28 mouse cellular contexts compared by ENCODE assay signal in genomic region chr1:56675253-56675652, GRCm38 (mm10). TPM values are rescaled to one million over a fixed set of nuclear protein-coding genes. Genes with fewer than 3 reads are reported as not detected.
DNase-seq lines count a peak whose midpoint lies in the region; ATAC-seq and TF ChIP-seq lines count a peak whose summit lies in the region.
"Had no signal": no experiment of that assay in that cellular context is flagged by ENCODE, and none has a peak within 500 bp of the region (broad histone marks: within the 10 kb centered on the region; RNA-seq: fewer than 3 reads in every experiment).

No protein-coding gene starts in this region.

- H3K36me3 ChIP-seq in embryonic facial prominence, embryonic 11.5 days (replicated peaks; ENCODE audit: control insufficient read depth, insufficient read depth, low read depth, low read length), result no peaks in the 10 kb centered on the region
- H3K36me3 ChIP-seq in embryonic facial prominence, embryonic 10.5 days (replicated peaks), result no peaks in the 10 kb centered on the region
- no peaks in the 10 kb centered on the region for H3K36me3 ChIP-seq in midbrain, embryonic 11.5 days (ENCODE audit: control insufficient read depth, insufficient read depth, low read length)
- no peaks in the 10 kb centered on the region for H3K36me3 ChIP-seq in midbrain, postnatal 0 days (ENCODE audit: insufficient read depth, low read length)
- H3K36me3 ChIP-seq in liver, embryonic 12.5 days, result no peaks in the 10 kb centered on the region
- H3K36me3 ChIP-seq: heart, embryonic 12.5 days; hindbrain, embryonic 10.5 days had no signal

- no peaks in the 10 kb centered on the region for H3K27me3 ChIP-seq in embryonic facial prominence, embryonic 11.5 days (ENCODE audit: control insufficient read depth, insufficient read depth, low read length)
- no peaks in the 10 kb centered on the region for H3K27me3 ChIP-seq in embryonic facial prominence, embryonic 10.5 days (replicated peaks; ENCODE audit: low read depth, poor library complexity, severe bottlenecking)
- no peaks in the 10 kb centered on the region for H3K27me3 ChIP-seq in midbrain, embryonic 11.5 days (ENCODE audit: control insufficient read depth, insufficient read depth, low read length)
- H3K27me3 ChIP-seq in midbrain, postnatal 0 days (ENCODE audit: insufficient read depth, low read length), result no peaks in the 10 kb centered on the region
- H3K27me3 ChIP-seq in liver, embryonic 12.5 days (replicated peaks), result no peaks in the 10 kb centered on the region
- H3K27me3 ChIP-seq: CH12.LX; forebrain, embryonic 13.5 days; heart, embryonic 12.5 days had no signal

- H3K27ac ChIP-seq in embryonic facial prominence, embryonic 11.5 days (replicated peaks; ENCODE audit: low read depth, low read length), result no peak overlapping the region
- no peak overlapping the region for H3K27ac ChIP-seq in embryonic facial prominence, embryonic 10.5 days (replicated peaks)
- H3K27ac ChIP-seq in midbrain, embryonic 11.5 days (ENCODE audit: low read depth, low read length), result no peak overlapping the region
- no peak overlapping the region for H3K27ac ChIP-seq in midbrain, postnatal 0 days (ENCODE audit: low read depth, low read length)
- H3K27ac ChIP-seq in liver, embryonic 12.5 days, result no peak overlapping the region
- H3K27ac ChIP-seq: forebrain, embryonic 13.5 days; gastrocnemius, adult 2 months; hindbrain, embryonic 10.5 days; hindbrain, embryonic 14.5 days had no signal

- H3K4me2 ChIP-seq in embryonic facial prominence, embryonic 11.5 days (ENCODE audit: low read depth, low read length), result no peak overlapping the region
- no peak overlapping the region for H3K4me2 ChIP-seq in midbrain, embryonic 11.5 days
- no peak overlapping the region for H3K4me2 ChIP-seq in midbrain, postnatal 0 days (ENCODE audit: low read depth, low read length, poor library complexity, severe bottlenecking)
- H3K4me2 ChIP-seq in liver, embryonic 12.5 days, result no peak overlapping the region
- H3K4me2 ChIP-seq: forebrain, embryonic 13.5 days; heart, embryonic 12.5 days; hindbrain, embryonic 14.5 days had no signal

- H3K9ac ChIP-seq in embryonic facial prominence, embryonic 11.5 days (replicated peaks; ENCODE audit: low read length), result no peak overlapping the region
- H3K9ac ChIP-seq in midbrain, embryonic 11.5 days (ENCODE audit: low read length), result no peak overlapping the region
- H3K9ac ChIP-seq in midbrain, postnatal 0 days (replicated peaks; ENCODE audit: low read length, poor library complexity, severe bottlenecking), result no peak overlapping the region
- no peak overlapping the region for H3K9ac ChIP-seq in liver, embryonic 12.5 days
- H3K9ac ChIP-seq: forebrain, embryonic 13.5 days; forebrain, postnatal 0 days; heart, embryonic 12.5 days; hindbrain, embryonic 14.5 days had no signal

- peak; percentile 52; the same call in 1 of the 2 replicates for ATAC-seq in embryonic facial prominence, embryonic 11.5 days (replicated peaks; ENCODE audit: insufficient number of reproducible peaks, low FRiP score, low TSS enrichment, low read depth)
- ATAC-seq in midbrain, embryonic 11.5 days (ENCODE audit: low FRiP score), result no peak
- no peak for ATAC-seq in midbrain, postnatal 0 days (ENCODE audit: low FRiP score)
- ATAC-seq in liver, embryonic 12.5 days, result no peak
- ATAC-seq: activated CD4-positive, CD25-positive, alpha-beta regulatory T cell, adult 4 months; forebrain, embryonic 13.5 days; forebrain, postnatal 0 days; Patski had no signal

- peak; percentile 15 for DNase-seq in embryonic facial prominence, embryonic 11.5 days (ENCODE audit: low spot score)
- DNase-seq in embryonic facial prominence, embryonic 10.5 days (ENCODE audit: low spot score), result no peak
- peak; percentile 59 for DNase-seq in midbrain, embryonic 11.5 days (ENCODE audit: low spot score, missing footprints)
- DNase-seq in midbrain, postnatal 0 days (ENCODE audit: low spot score), result no peak
- DNase-seq in forelimb bud, embryonic 11.5 days (ENCODE audit: low read depth, low spot score), result peak; percentile 64
- DNase-seq in mesoderm, embryonic 11.5 days (ENCODE audit: low read depth, low spot score), result peak; percentile 21
- DNase-seq: adrenal gland, postnatal 25 days; cerebellum, adult 11 months; cerebellum, adult 8-10 months; cerebellum, postnatal 14 days; forebrain, postnatal 0 days; gastrocnemius, adult 2 months; gastrocnemius, postnatal 25 days had no signal

- H3K9me3 ChIP-seq in embryonic facial prominence, embryonic 11.5 days (replicated peaks; ENCODE audit: control insufficient read depth, low read length), result no peaks in the 10 kb centered on the region
- no peaks in the 10 kb centered on the region for H3K9me3 ChIP-seq in embryonic facial prominence, embryonic 10.5 days
- H3K9me3 ChIP-seq in midbrain, embryonic 11.5 days (ENCODE audit: control insufficient read depth, low read length), result no peaks in the 10 kb centered on the region
- no peaks in the 10 kb centered on the region for H3K9me3 ChIP-seq in midbrain, postnatal 0 days (ENCODE audit: low read length)
- H3K9me3 ChIP-seq in liver, embryonic 12.5 days (replicated peaks), result no peaks in the 10 kb centered on the region
- H3K9me3 ChIP-seq: forebrain, embryonic 13.5 days; heart, embryonic 12.5 days; hindbrain, embryonic 10.5 days had no signal

- H3K4me3 ChIP-seq in embryonic facial prominence, embryonic 11.5 days (ENCODE audit: low read depth, low read length), result no peak overlapping the region
- H3K4me3 ChIP-seq in embryonic facial prominence, embryonic 10.5 days, result no peak overlapping the region
- H3K4me3 ChIP-seq in midbrain, embryonic 11.5 days (ENCODE audit: low read depth, low read length), result no peak overlapping the region
- H3K4me3 ChIP-seq in midbrain, postnatal 0 days (ENCODE audit: low read depth, low read length), result no peak overlapping the region
- H3K4me3 ChIP-seq in liver, embryonic 12.5 days, result no peak overlapping the region
- H3K4me3 ChIP-seq: forebrain, embryonic 13.5 days; gastrocnemius, adult 2 months; heart, embryonic 12.5 days; hindbrain, embryonic 10.5 days had no signal

- WGBS in embryonic facial prominence, embryonic 11.5 days, result 42% methylated on average over 2 of the region's 2 CpGs
- WGBS in embryonic facial prominence, embryonic 10.5 days, result 49% methylated on average over 2 of the region's 2 CpGs
- WGBS in midbrain, embryonic 11.5 days, result 53% methylated on average over 2 of the region's 2 CpGs
- 46% methylated on average over 2 of the region's 2 CpGs for WGBS in midbrain, postnatal 0 days
- 36% methylated on average over 2 of the region's 2 CpGs for whole genome bisulfite sequencing in liver, embryonic 12.5 days (ENCODE audit: insufficient replicate concordance)

- H3K4me1 ChIP-seq in embryonic facial prominence, embryonic 11.5 days (ENCODE audit: control insufficient read depth, insufficient read depth, low read length), result no peaks in the 10 kb centered on the region
- H3K4me1 ChIP-seq in embryonic facial prominence, embryonic 10.5 days, result peaks cover 11% of the 10 kb centered on the region; the same call in 1 of the 2 replicates
- H3K4me1 ChIP-seq in midbrain, embryonic 11.5 days (ENCODE audit: control insufficient read depth, insufficient read depth, low read length), result no peaks in the 10 kb centered on the region
- no peaks in the 10 kb centered on the region for H3K4me1 ChIP-seq in midbrain, postnatal 0 days (ENCODE audit: insufficient read depth, low read length)
- no peaks in the 10 kb centered on the region for H3K4me1 ChIP-seq in liver, embryonic 12.5 days
- H3K4me1 ChIP-seq: heart, embryonic 12.5 days had no signal

- TF ChIP-seq CTCF in midbrain, postnatal 0 days (IDR thresholded peaks at IDR 0.05), result no peak

RNA-seq across cellular contexts. Expression of gene Hsfy2, which starts 38.0 kb away (rescaled TPM):
- polyA plus RNA-seq in embryonic facial prominence, embryonic 11.5 days (2014; fragmentation: Nextera tagmentation; extraction: Ambion mirVana), result not detected in 2 replicates
- polyA plus RNA-seq in embryonic facial prominence, embryonic 10.5 days (2016; fragmentation: Nextera tagmentation; extraction: Ambion mirVana), result not detected in 2 replicates
- polyA plus RNA-seq in midbrain, embryonic 11.5 days (2014; fragmentation: Nextera tagmentation; extraction: Ambion mirVana), result not detected in 2 replicates
- total RNA-seq in midbrain, postnatal 0 days (2014; rRNA removed), result not detected in 2 replicates
- polyA plus RNA-seq in midbrain, postnatal 0 days (2015; fragmentation: Nextera tagmentation; extraction: Ambion mirVana), result not detected in 2 replicates
- not detected in 2 replicates for polyA plus RNA-seq in liver, embryonic 12.5 days (2016; fragmentation: Nextera tagmentation; extraction: Ambion mirVana)
- total RNA-seq: adrenal gland, adult 18-20 months; adrenal gland, postnatal 25 days; CH12.LX; common myeloid progenitor, adult 5-6 weeks; forebrain, postnatal 0 days; gastrocnemius, adult 2 months; gastrocnemius, postnatal 25 days; granulocyte monocyte progenitor cell, adult 5-6 weeks; heart, adult 8-10 months; heart, postnatal 25 days had no signal
- polyA plus RNA-seq: activated CD4-positive, CD25-positive, alpha-beta regulatory T cell, adult 4 months; embryonic facial prominence, embryonic 14.5 days; forebrain, embryonic 13.5 days; forebrain, postnatal 0 days; heart, embryonic 12.5 days; heart, embryonic 16.5 days; hindbrain, embryonic 10.5 days; hindbrain, embryonic 14.5 days; Patski had no signal

Comparison
In these comparisons a context has a peak if more than half of its experiments do, and no peak if none do; other contexts are left out.
1. DNase-seq: peak in embryonic facial prominence, embryonic 11.5 days (single experiment), midbrain, embryonic 11.5 days (single experiment), forelimb bud, embryonic 11.5 days (single experiment) and mesoderm, embryonic 11.5 days (single experiment); none in embryonic facial prominence, embryonic 10.5 days (single experiment) and midbrain, postnatal 0 days (single experiment).